Mouse (Mus musculus) adrenal gland, postnatal 25 days (tissue): ENCODE measurements around the gene Cst8. TPM values are rescaled to one million over a fixed set of nuclear protein-coding genes. Genes with fewer than 3 reads are reported as not detected.
"Not testable (repeated sequence)": the region's sequence is repeated elsewhere in the genome, so short reads cannot be mapped to it uniquely, and the experiment has no call there.

Experiments
- DNase-seq: peaks from one replicate; pipeline ENCODE4 v3.0.0; 2021; ENCODE audit warnings: mixed read lengths
- long read RNA-seq: library from polyadenylated mRNA; stranded (forward); transcript quantifications from one replicate; pipeline ENCODE4 v2.0.0, GENCODE M21; 2021
- total RNA-seq: library from RNA; stranded (reverse); gene quantifications from 2 replicates; pipeline ENCODE4 v1.2.3, GENCODE M21; 2021

Gene Cst8
- 172 and 207 TPM in 2 replicates for total RNA-seq
- long read RNA-seq, partial matches to known transcripts = 1 of 3 reads
- long read RNA-seq, other reads (novel, unspliced or antisense) = 0 of 3 reads

- no peak for DNase-seq
Measured at GRCm38 (mm10) chr2:148798485-148798884, at the start of gene Cst8. Cst8 (plus strand) TSS chr2:148798785.

- DNase-seq = no peak
Measured at GRCm38 (mm10) chr2:148750058-148750457, 48.5 kb upstream of the Cst8 start, which contains the start of gene Cstl1. Cstl1 (plus strand) TSS chr2:148750358.

DNA sequence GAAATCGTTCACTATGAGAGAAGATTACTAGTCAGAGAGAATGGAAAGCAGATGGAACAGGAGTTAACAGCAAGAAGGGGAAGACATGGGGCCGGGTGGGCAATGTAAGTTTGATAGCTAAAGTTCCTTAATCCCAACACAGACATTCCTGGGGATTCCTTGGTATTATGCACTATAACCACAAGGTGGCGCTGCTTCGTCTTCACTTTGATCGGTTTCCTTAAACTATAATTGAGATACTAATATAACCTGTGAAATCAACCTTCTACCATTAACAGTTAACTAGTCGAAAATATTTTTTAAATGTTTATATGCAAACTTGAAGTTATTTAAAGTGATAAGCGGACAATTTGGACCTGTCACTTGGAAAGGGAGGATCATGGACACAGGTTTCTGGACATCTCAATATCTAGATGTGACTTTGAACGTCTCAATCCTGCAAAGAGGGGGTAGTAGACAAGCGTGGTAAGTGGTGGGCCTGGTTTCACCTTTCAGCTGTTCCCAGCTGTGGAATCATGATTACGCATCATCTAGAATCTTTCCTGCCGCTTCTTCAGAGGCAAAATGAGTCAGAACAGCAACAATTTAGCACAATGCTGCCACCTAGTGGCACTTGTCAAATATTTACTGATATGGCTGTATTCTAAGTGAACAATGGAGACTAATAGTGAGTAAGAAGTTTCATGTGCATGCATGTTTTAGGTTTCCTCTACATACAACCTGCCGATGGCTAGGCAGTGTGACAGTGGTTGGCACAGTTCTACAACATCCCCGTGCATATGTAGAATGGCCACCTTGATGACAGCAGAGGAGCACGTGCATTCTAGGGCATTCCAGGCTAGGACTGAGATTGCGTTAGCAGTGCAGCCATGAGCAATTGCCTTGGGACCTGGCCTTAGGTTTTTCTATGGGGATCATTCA lies 46.4 kb upstream of the Cst8 start:
- DNase-seq = peak; percentile 47

GRCm38 (mm10) chr2:148754310-148754846 lies 44.2 kb upstream of the Cst8 start:
- no peak for DNase-seq

DNA sequence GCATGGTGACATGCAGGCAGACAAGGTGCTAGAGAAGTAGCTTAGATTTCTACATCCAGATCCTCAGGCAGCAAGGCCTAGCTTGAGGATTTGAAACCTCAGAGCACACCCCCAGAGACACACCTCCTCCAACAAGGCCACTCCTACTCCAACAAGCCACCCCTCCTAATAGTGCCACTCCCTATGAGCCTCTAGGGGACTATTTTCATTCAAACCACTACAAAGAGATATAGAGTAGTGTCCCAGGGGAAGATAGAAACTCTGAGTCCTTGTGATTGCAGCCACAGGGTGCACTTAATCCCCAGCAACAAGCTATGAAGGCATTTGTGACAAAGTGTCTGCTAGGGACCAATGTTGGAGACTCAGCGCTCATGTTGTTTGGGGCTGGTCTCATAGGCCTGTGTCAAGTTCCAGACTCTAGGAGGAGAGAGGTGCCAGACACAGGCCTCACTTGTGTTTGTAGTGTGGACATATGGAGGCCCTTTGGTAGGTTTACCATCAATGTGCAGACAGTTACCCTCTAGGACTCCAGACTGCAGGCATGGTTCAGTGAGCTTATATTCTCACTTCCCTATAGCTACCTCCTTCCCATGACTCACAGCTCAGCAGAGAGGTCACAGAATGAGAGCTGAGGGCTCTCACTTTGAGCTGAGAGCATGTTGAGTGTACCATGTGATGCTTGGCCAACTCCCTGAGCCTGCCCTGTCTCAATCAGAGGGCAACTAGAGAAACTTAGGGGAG lies 34.8 kb upstream of the Cst8 start:
- DNase-seq = no peak

GRCm38 (mm10) chr2:148771397-148771796 lies 27.2 kb upstream of the Cst8 start, which contains the start of gene Cst11:
Cst11 (minus strand) TSS chr2:148771497.
- DNase-seq = not testable (repeated sequence)

DNA sequence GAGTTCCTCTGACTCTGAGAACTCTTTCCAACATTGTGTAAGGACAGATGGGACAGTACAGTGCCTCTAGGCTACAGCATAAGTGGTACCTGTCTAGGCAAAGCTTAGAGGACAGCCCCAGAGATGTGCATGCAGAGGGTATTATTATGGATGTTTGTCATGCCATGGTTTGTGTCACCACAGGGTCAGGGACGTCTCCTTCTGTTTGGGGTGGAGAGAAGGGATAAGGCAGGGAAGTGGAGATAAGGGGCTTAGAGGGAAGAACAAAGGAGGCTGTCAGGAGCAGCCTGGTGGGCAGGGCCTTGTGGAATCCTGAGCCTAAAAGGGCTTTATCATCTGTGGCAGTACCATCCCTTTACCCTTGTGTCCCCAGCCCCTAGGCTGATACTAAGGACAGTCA lies 16.9 kb upstream of the Cst8 start, which contains the start of gene 8030411F24Rik:
TSS of gene 8030411F24Rik (plus strand) at position 301 of the 400 bp plus-strand sequence.
- no peak for DNase-seq

- DNase-seq = no peak
Measured at GRCm38 (mm10) chr2:148789142-148789541, 9.4 kb upstream of the Cst8 start, which contains the start of gene Cst12. Cst12 (plus strand) TSS chr2:148789361.

- no peak for DNase-seq
Measured at GRCm38 (mm10) chr2:148801491-148801921, 2.9 kb downstream of the Cst8 start.

DNA sequence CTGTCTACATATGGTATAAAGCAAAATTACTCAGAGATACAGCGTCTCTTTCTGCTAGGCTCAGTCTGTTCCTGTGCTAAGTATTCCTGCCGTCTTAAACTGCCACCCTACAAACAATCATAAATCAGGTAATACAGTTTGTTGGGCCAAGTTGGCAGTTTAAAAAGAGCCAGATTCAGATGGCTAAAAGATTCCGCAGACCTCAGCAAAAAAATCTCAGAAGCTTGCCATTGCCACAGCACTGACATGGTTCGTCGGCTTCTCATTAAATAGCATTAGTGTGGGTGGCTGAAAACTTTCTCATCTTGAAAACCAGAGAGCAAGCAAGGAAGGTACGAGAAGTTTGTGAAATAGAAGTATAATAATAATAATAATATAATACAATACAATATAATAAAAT lies 8.1 kb downstream of the Cst8 start:
- DNase-seq = no peak

DNA sequence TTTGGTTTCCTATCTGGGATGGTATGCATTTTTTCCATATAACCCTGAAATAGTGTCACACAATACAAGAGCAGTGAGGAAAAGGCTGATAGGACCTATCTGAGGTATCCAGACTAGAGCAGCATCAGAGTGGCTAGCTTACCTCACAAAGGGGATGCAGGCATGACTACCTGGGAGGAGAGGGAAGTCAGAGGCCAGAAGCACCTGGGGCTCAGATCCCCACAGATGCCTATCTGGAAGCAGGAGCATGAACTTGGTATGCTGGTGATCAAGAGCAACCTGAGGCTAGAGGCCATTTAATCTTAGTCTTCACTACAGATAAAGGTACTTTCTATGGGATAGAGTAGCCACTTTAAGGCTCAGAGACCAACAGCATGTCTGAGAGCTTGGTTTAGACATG lies 21.3 kb downstream of the Cst8 start, which contains the start of gene Cst13:
TSS of gene Cst13 (plus strand) at position 173 of the 400 bp plus-strand sequence.
- no peak for DNase-seq

DNA sequence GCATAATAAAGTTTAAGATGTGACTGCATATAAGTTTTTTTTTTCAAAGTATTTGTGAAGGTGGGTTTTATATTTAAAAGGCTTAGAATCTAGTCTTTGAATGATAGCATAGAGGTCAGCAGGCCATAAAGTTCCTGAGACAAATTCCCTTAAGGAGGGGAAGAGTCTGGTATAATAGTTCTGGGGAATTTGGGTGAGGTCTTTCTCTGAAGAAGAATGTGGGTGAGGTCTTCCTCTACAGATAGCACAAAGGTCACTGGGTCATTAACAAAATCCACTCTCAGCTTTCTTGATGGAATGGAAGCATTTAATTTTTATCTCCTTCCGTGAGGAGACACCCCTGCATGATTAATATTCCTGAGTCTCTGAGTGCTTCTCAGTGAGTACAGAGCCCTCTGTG lies 27.4 kb downstream of the Cst8 start:
- DNase-seq = no peak

GRCm38 (mm10) chr2:148834912-148835311 lies 36.3 kb downstream of the Cst8 start, which contains the start of gene Cst9:
Cst9 (plus strand) TSS chr2:148835147.
- DNase-seq = no peak

- no peak for DNase-seq
Measured at GRCm38 (mm10) chr2:148838075-148838777, 39.6 kb downstream of the Cst8 start.

GRCm38 (mm10) chr2:148839224-148839623 lies 40.6 kb downstream of the Cst8 start:
- no peak for DNase-seq

GRCm38 (mm10) chr2:148851116-148851906 lies 52.7 kb downstream of the Cst8 start:
- peak; percentile 58 for DNase-seq
